Mouse (Mus musculus) midbrain, embryonic 12.5 days (tissue): ENCODE data around the gene 2210016F16Rik. TPM values are rescaled to one million over a fixed set of nuclear protein-coding genes. Genes with fewer than 3 reads are reported as not detected.
A peak's percentile ranks its signal among the peaks of the same experiment; 100 is the strongest.

Source experiments
- microRNA counts: library from miRNA; unstranded; fragments of <30 nt; microRNA quantifications from one replicate; lab custom pipeline; 2017
- microRNA-seq: library from miRNA; unstranded; fragments of <30 nt; microRNA quantifications from one replicate; pipeline ENCODE4, GENCODE M21; 2017
- polyA plus RNA-seq: library from polyadenylated mRNA; unstranded; fragments of >200 nt; fragmentation: Nextera tagmentation; extraction: Ambion mirVana; gene quantifications from 2 replicates; pipeline ENCODE4 v1.2.1, GENCODE M21; 2016

Gene 2210016F16Rik
- polyA plus RNA-seq, 1 experiment from 2014 or later: 26.7 TPM

MicroRNA genes within 50 kb of the gene (microRNA counts, 519-probe panel; counts per million panel counts)
- 6,568 counts per million, percentile 71 among the panel's probes with 10 or more counts for microRNA mmu-miR-7a (lab: Ali Mortazavi, UCI)

Small RNA genes within 50 kb of the gene (microRNA-seq; reads per million reads assigned to microRNA genes)
- gene Mir7-1: 558 reads per million, percentile 72 among the genes with 10 or more reads in this experiment

Other genes with a start within 250 kb of the 2210016F16Rik start
- gene Idnk, start 227.6 kb downstream of the 2210016F16Rik start, polyA plus RNA-seq: 61.7 and 69.7 TPM in 2 replicates
- 164 and 165 TPM in 2 replicates for gene Ubqln1, start 169.6 kb downstream of the 2210016F16Rik start, polyA plus RNA-seq
- 36.2 and 40.0 TPM in 2 replicates for gene Gkap1, start 109.5 kb downstream of the 2210016F16Rik start, polyA plus RNA-seq
- gene Kif27, start 26.1 kb downstream of the 2210016F16Rik start, polyA plus RNA-seq: 1.3 and 1.4 TPM in 2 replicates
- 29.4 and 31.0 TPM in 2 replicates for gene Rmi1, start 17.0 kb upstream of the 2210016F16Rik start, polyA plus RNA-seq
- gene Hnrnpk, start 18.1 kb upstream of the 2210016F16Rik start, polyA plus RNA-seq: 2,145 and 2,244 TPM in 2 replicates
- not detected in 2 replicates for gene Slc28a3, start 225.7 kb upstream of the 2210016F16Rik start, polyA plus RNA-seq